Comparison of ENCODE assay signal across 9 mouse cellular contexts in genomic region chr10:111101901-111102761, GRCm38 (mm10).
DNase-seq lines count a peak whose midpoint lies in the region; ATAC-seq and TF ChIP-seq lines count a peak whose summit lies in the region.
"Had no signal": no experiment of that assay in that cellular context is flagged by ENCODE, and none has a peak within 500 bp of the region (broad histone marks: within the 10 kb centered on the region; RNA-seq: fewer than 3 reads in every experiment).

No protein-coding gene starts in this region.

- no peaks in the 10 kb centered on the region for H3K36me3 ChIP-seq in heart, postnatal 0 days (replicated peaks; ENCODE audit: control insufficient read depth, insufficient read depth, low read length)
- H3K36me3 ChIP-seq in liver, embryonic 16.5 days (ENCODE audit: control insufficient read depth, insufficient read depth) = no peaks in the 10 kb centered on the region
- H3K36me3 ChIP-seq in hindbrain, postnatal 0 days (ENCODE audit: insufficient read depth, low read length) = no peaks in the 10 kb centered on the region

- H3K9me3 ChIP-seq in heart, postnatal 0 days (replicated peaks; ENCODE audit: control insufficient read depth, low read length) = no peaks in the 10 kb centered on the region
- no peaks in the 10 kb centered on the region for H3K9me3 ChIP-seq in liver, embryonic 16.5 days (replicated peaks; ENCODE audit: control insufficient read depth, low read length)
- H3K9me3 ChIP-seq in hindbrain, postnatal 0 days (ENCODE audit: low read length) = no peaks in the 10 kb centered on the region

- peaks cover 9% of the 10 kb centered on the region; the same call in 1 of the 2 replicates for H3K4me1 ChIP-seq in heart, postnatal 0 days (ENCODE audit: control insufficient read depth, insufficient read depth)
- no peaks in the 10 kb centered on the region; the same call in 1 of the 2 replicates for H3K4me1 ChIP-seq in liver, embryonic 16.5 days (ENCODE audit: control insufficient read depth, low read depth, low read length)
- no peaks in the 10 kb centered on the region for H3K4me1 ChIP-seq in hindbrain, postnatal 0 days (ENCODE audit: insufficient read depth, low read length)

- H3K9ac ChIP-seq in heart, postnatal 0 days (replicated peaks; ENCODE audit: low read depth, low read length) = 0 out of 2 replicates have a peak overlapping the region, but pooled peaks have one; percentile 1
- H3K9ac ChIP-seq in liver, embryonic 16.5 days (ENCODE audit: low read depth, low read length) = no peak overlapping the region
- H3K9ac ChIP-seq in hindbrain, postnatal 0 days (replicated peaks; ENCODE audit: low read length) = no peak overlapping the region
- H3K9ac ChIP-seq: hindbrain, embryonic 14.5 days had no signal

- no peak for TF ChIP-seq CTCF in heart, postnatal 0 days (IDR thresholded peaks at IDR 0.05; ENCODE audit: low read depth)
- no peak for TF ChIP-seq CTCF in hindbrain, postnatal 0 days (IDR thresholded peaks at IDR 0.05; ENCODE audit: low read depth)

- H3K27me3 ChIP-seq in heart, postnatal 0 days (ENCODE audit: control insufficient read depth, insufficient read depth, low read length) = no peaks in the 10 kb centered on the region
- no peaks in the 10 kb centered on the region; the same call in 1 of the 2 replicates for H3K27me3 ChIP-seq in liver, embryonic 16.5 days (ENCODE audit: control insufficient read depth, insufficient read depth, low read depth, low read length)
- no peaks in the 10 kb centered on the region for H3K27me3 ChIP-seq in hindbrain, postnatal 0 days (ENCODE audit: insufficient read depth, low read length)

- peak; percentile 81 for DNase-seq in 416B (ENCODE audit: low read depth)
- DNase-seq in adrenal gland, postnatal 25 days = peak; percentile 21
- DNase-seq in heart, postnatal 0 days (ENCODE audit: low spot score) = peak; percentile 84
- no peak for DNase-seq in right cerebral cortex, postnatal 36 days (ENCODE audit: low spot score in 2 of 2)
- no peak for DNase-seq in embryo, embryonic 11 days
- DNase-seq in hindbrain, postnatal 0 days (ENCODE audit: low spot score) = no peak

- peak overlapping the region; percentile 64 for H3K27ac ChIP-seq in heart, postnatal 0 days (ENCODE audit: low read depth)
- H3K27ac ChIP-seq in liver, embryonic 16.5 days (ENCODE audit: low read length) = no peak overlapping the region
- H3K27ac ChIP-seq in hindbrain, postnatal 0 days = no peak overlapping the region
- H3K27ac ChIP-seq: hindbrain, embryonic 14.5 days had no signal

- ATAC-seq in heart, postnatal 0 days (ENCODE audit: insufficient read depth, low read depth) = peak; percentile 76
- ATAC-seq in liver, embryonic 16.5 days (ENCODE audit: low read depth) = no peak
- no peak for ATAC-seq in frontal cortex, adult (ENCODE audit: low TSS enrichment)
- no peak for ATAC-seq in hindbrain, postnatal 0 days

- peak; percentile 96 for TF ChIP-seq EP300 in heart, postnatal 0 days (IDR thresholded peaks at IDR 0.05; ENCODE audit: low read depth)

- H3K4me2 ChIP-seq in heart, postnatal 0 days (ENCODE audit: low read depth, low read length) = peak overlapping the region; percentile 54
- peak overlapping the region; percentile 54; the same call in 1 of the 2 replicates for H3K4me2 ChIP-seq in liver, embryonic 16.5 days (ENCODE audit: low read depth, low read length)
- H3K4me2 ChIP-seq in hindbrain, postnatal 0 days (ENCODE audit: low read depth, low read length) = no peak overlapping the region
- H3K4me2 ChIP-seq: hindbrain, embryonic 14.5 days had no signal

- H3K4me3 ChIP-seq in heart, postnatal 0 days (ENCODE audit: low read depth, low read length) = peak overlapping the region; percentile 25
- peak overlapping the region; percentile 21; the same call in 1 of the 2 replicates for H3K4me3 ChIP-seq in liver, embryonic 16.5 days (ENCODE audit: low read depth, low read length)
- H3K4me3 ChIP-seq in hindbrain, postnatal 0 days (ENCODE audit: low read length) = no peak overlapping the region

- WGBS in heart, postnatal 0 days = 34% methylated on average over 18 of the region's 18 CpGs
- WGBS in liver, embryonic 16.5 days (ENCODE audit: insufficient replicate concordance) = 28% methylated on average over 18 of the region's 18 CpGs
- WGBS in hindbrain, postnatal 0 days = 85% methylated on average over 18 of the region's 18 CpGs

Comparison
In these comparisons a context has a peak if more than half of its experiments do, and no peak if none do; other contexts are left out.
1. DNase-seq: peak in 416B (single experiment), adrenal gland, postnatal 25 days (single experiment) and heart, postnatal 0 days (single experiment); none in right cerebral cortex, postnatal 36 days (0 of 2), embryo, embryonic 11 days (single experiment) and hindbrain, postnatal 0 days (single experiment).